Mouse (Mus musculus): ENCODE data around the gene Rplp0. TPM values are rescaled to one million over a fixed set of nuclear protein-coding genes. Genes with fewer than 3 reads are reported as not detected.

The Rplp0 gene
- polyA plus RNA-seq, 1 experiment, result 478 TPM

DNA sequence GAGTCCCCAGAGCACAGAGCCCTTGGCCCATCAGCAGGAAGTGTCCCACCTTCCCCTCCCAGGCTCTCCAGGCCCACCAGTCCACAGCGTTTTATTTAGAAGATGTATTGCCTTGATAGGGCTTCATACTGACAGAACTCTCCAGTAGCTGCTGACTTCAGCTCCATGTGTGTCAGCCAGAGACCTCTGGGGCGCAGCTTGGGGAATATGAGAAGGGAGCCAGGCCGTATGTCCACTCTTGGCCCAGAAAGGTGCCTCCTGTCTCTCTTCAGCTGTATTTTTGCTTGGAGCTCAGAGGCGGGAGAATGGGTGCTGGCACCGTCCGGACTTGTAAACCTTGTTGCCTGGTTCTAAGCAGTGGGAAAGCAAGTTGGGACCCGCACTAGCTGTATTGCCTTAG is 11.8 kb upstream of the Rplp0 start:
- Histone ChIP-seq H3K4me1 (ENCODE audit: control insufficient read depth, insufficient read depth, low read length) (peaks cover 73% of the 10 kb centered on the region), H3K27ac (ENCODE audit: insufficient read depth, low read length) (peak overlapping the region; percentile 57), H3K27me3 (ENCODE audit: control insufficient read depth, insufficient read depth, low read length) (no peaks in the 10 kb centered on the region), H3K4me3 (replicated peaks; ENCODE audit: insufficient read depth, low read depth, low read length) (no peak overlapping the region)
- TF ChIP-seq POLR2A (IDR thresholded peaks at IDR 0.05; ENCODE audit: borderline replicate concordance, insufficient read depth, low read length) (no peak), CTCF (IDR thresholded peaks at IDR 0.05; ENCODE audit: borderline replicate concordance, insufficient read depth, low read depth, low read length) (no peak)
- WGBS, result 13% methylated on average over 7 of the region's 7 CpGs
- DNase-seq, result peak; percentile 72 to 79

DNA sequence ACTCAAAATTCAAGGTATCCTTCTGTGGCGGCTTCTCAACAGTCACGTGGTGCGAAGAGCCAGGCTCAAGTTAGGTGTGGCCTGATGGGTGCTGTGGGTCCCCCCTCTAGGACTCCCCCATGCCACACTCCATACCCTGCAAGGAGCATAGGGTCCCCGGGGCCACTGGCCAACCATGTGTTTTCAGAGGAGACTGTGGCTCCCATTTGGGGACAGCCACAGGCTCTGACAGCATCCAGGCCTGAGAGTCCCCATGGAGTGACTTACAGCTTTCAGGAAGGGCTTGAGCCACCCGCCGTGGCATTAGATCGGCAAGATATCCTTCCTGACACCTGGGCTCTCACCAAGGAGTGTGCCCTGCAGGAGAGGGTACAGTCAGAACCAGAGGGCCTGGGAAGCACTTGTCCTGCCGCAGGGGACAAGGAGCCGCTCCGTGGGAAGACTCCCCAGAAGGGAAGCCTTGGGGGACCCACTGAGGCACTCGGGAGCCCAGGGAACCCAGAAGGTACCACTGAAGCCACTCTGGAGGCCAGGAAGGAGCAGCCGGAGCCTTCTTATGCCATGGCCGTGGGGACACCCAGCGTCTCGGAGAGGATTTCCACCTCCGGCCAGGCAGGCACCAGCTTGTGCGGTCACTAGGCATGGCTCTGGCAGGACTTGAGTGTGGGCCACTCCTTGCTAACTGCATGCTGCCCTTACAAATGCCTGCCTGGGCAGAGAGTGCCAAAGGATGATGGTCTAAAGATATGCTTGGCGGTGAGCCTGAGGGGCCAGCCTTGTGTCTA is 10.6 kb upstream of the Rplp0 start:
- no peak for TF ChIP-seq POLR2A (IDR thresholded peaks at IDR 0.05; ENCODE audit: borderline replicate concordance, insufficient read depth, low read length)

DNA sequence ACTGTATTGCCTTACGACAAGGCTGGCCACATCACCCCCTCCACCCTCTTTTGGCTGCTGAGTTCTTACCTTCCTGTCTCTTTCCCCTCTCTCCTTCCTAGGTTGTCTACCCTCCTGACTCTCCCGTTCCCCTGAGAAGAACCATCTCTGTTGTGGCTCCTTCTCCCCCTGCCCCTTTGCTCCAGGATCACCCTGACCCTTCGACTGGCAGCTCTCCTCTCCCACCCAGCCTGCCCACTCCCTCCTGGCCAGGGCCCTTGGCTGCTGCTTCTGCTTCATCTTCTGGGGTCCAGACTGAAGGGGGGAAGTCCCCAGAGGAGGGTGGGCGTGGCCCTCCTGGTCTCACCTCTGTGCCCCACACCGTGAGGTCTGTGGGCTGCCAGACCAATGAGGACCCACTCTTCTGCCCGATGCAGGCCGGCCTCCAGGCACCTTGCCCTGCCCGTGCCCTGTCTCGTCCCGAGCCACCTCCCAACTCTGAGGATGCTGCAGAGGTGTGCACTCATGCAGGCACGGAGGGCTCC is 8.7 kb upstream of the Rplp0 start:
- no peak for TF ChIP-seq CTCF (IDR thresholded peaks at IDR 0.05; ENCODE audit: borderline replicate concordance, insufficient read depth, low read depth, low read length)
- no peak for TF ChIP-seq POLR2A (IDR thresholded peaks at IDR 0.05; ENCODE audit: borderline replicate concordance, insufficient read depth, low read length)
- Histone ChIP-seq H3K27ac (ENCODE audit: insufficient read depth, low read length) (no peak overlapping the region), H3K27me3 (ENCODE audit: control insufficient read depth, insufficient read depth, low read length) (no peaks in the 10 kb centered on the region), H3K4me3 (replicated peaks; ENCODE audit: insufficient read depth, low read depth, low read length) (no peak overlapping the region), H3K4me1 (ENCODE audit: control insufficient read depth, insufficient read depth, low read length) (peaks cover 44% of the 10 kb centered on the region)
- no peak for DNase-seq
- 79% methylated on average over 11 of the region's 11 CpGs for WGBS

More for the DNA sequence above, 10.6 kb upstream of the Rplp0 start:
- Histone ChIP-seq H3K27me3 (ENCODE audit: control insufficient read depth, insufficient read depth, low read length) (no peaks in the 10 kb centered on the region), H3K27ac (ENCODE audit: insufficient read depth, low read length) (peak overlapping the region; percentile 54), H3K4me3 (replicated peaks; ENCODE audit: insufficient read depth, low read depth, low read length) (no peak overlapping the region), H3K4me1 (ENCODE audit: control insufficient read depth, insufficient read depth, low read length) (peaks cover 61% of the 10 kb centered on the region)
- 51% methylated on average over 18 of the region's 18 CpGs for WGBS
- DNase-seq, result peak; percentile 56 to 58

DNA sequence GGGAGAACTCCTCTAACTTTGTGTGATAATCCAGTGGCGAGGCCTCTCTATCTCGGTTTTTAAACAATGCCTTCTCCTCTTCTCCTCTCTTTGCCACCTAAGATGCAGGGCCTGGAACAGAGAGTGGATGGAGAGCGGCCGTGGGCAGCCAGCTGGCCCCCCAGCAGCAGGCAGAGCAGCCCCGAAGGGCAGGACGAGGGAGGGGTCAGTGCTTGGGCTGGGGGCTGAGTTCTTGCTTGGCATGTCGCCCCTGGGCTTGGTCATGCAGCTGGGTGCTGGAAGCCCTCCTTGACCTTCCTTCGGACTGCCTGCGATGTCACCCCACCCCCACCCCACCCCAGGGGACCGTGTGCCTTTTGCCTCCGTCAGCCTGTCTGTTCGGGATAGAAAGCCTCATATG is 7.9 kb upstream of the Rplp0 start:
- TF ChIP-seq CTCF (IDR thresholded peaks at IDR 0.05; ENCODE audit: borderline replicate concordance, insufficient read depth, low read depth, low read length), result no peak
- no peak for TF ChIP-seq POLR2A (IDR thresholded peaks at IDR 0.05; ENCODE audit: borderline replicate concordance, insufficient read depth, low read length)
- Histone ChIP-seq H3K27ac (ENCODE audit: insufficient read depth, low read length) (no peak overlapping the region), H3K4me1 (ENCODE audit: control insufficient read depth, insufficient read depth, low read length) (peaks cover 37% of the 10 kb centered on the region), H3K27me3 (ENCODE audit: control insufficient read depth, insufficient read depth, low read length) (no peaks in the 10 kb centered on the region), H3K4me3 (replicated peaks; ENCODE audit: insufficient read depth, low read depth, low read length) (no peak overlapping the region)
- DNase-seq, result no peak
- 71% methylated on average over 12 of the region's 12 CpGs for WGBS

DNA sequence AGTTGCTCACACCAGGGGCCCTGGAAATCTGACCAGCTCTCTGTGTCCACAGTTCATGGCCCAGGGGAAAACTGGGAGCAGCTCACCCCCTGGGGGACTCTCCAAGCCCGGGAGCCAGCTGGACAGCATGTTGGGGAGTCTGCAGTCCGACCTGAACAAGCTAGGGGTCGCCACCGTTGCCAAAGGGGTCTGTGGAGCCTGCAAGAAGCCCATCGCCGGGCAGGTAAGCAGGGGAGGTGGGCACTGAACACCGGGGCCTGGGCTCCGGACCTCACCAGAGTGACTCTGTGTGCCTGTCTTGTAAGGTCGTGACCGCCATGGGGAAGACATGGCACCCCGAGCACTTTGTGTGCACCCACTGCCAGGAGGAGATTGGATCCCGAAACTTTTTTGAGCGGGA is 7.5 kb upstream of the Rplp0 start:
- 80% methylated on average over 13 of the region's 13 CpGs for WGBS
- no peaks in the 10 kb centered on the region for H3K27me3 ChIP-seq (ENCODE audit: control insufficient read depth, insufficient read depth, low read length)
- H3K4me1 ChIP-seq (ENCODE audit: control insufficient read depth, insufficient read depth, low read length), result peaks cover 32% of the 10 kb centered on the region
- no peak overlapping the region for H3K4me3 ChIP-seq (replicated peaks; ENCODE audit: insufficient read depth, low read depth, low read length)
- TF ChIP-seq POLR2A (IDR thresholded peaks at IDR 0.05; ENCODE audit: borderline replicate concordance, insufficient read depth, low read length) (no peak), CTCF (IDR thresholded peaks at IDR 0.05; ENCODE audit: borderline replicate concordance, insufficient read depth, low read depth, low read length) (no peak)
- DNase-seq, result no peak
- no peak overlapping the region for H3K27ac ChIP-seq (ENCODE audit: insufficient read depth, low read length)

DNA sequence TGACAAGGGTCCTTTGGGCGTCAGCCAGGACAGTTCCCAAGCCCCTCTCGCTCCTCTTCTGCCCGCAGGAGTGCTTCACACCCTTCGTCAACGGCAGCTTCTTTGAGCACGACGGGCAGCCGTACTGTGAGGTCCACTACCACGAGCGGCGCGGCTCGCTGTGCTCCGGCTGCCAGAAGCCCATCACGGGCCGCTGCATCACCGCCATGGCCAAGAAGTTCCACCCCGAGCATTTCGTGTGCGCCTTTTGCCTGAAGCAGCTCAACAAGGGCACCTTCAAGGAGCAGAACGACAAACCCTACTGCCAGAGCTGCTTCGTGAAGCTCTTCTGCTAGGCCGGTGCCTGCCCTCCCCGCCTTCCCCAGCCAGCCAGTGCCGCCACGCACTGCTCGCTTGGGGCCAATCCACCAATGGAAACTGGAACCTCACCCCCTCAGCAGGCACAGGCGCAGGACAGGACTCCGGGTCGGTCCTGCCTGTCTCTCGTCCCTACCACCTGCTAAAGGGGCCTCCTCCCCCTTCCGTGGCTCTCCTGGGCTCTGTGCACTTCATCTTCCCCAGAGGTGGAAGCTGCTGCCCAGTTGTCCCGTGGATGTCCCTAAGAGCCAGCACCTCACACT is 5.4 kb upstream of the Rplp0 start:
- TF ChIP-seq POLR2A (IDR thresholded peaks at IDR 0.05; ENCODE audit: borderline replicate concordance, insufficient read depth, low read length) (no peak), CTCF (IDR thresholded peaks at IDR 0.05; ENCODE audit: borderline replicate concordance, insufficient read depth, low read depth, low read length) (no peak)

DNA sequence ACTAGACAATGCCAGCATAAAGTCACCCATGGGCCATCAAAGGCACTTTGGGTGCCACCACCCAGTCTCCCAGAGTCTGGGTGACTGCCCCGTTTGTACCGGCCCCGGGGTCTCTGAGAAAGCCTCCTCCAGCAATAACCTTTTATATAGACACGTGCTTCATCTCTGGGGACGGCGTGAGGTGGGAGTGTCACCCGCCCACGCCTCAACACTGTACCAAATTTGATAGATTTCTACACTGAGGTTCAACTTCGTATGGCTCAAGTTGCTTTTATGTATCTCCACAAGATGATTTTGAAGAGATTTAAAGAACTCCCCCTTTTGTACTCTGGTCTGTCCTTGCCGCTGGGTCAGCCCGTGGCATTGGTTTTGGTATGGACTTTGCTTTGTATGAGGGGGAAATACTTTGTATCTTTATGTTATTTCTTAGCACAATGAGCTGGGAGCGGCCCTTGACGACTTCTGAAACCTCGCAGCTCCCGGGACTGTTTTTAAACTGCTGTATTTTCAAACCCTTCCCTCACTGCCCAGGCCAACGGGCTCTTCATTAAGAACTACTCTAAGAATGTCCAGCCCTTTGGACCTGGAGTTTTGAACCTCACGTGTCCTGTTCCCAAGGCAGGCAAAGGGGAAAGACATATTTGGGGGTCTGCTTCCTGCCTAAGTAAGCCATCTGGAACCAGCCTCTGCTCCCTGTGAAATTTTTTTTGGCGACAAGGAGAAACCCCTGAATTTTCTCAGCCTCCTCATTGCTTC is 4.6 kb upstream of the Rplp0 start:
- no peak for DNase-seq
- no peak overlapping the region for H3K27ac ChIP-seq (ENCODE audit: insufficient read depth, low read length)
- no peak overlapping the region for H3K4me3 ChIP-seq (replicated peaks; ENCODE audit: insufficient read depth, low read depth, low read length)
- H3K4me1 ChIP-seq (ENCODE audit: control insufficient read depth, insufficient read depth, low read length), result peaks cover 5% of the 10 kb centered on the region; the same call in 1 of the 2 replicates
- no peaks in the 10 kb centered on the region for H3K27me3 ChIP-seq (ENCODE audit: control insufficient read depth, insufficient read depth, low read length)
- WGBS, result 93% methylated on average over 18 of the region's 18 CpGs
- TF ChIP-seq POLR2A (IDR thresholded peaks at IDR 0.05; ENCODE audit: borderline replicate concordance, insufficient read depth, low read length) (no peak), CTCF (IDR thresholded peaks at IDR 0.05; ENCODE audit: borderline replicate concordance, insufficient read depth, low read depth, low read length) (no peak)

More for the DNA sequence above, 5.4 kb upstream of the Rplp0 start:
- no peaks in the 10 kb centered on the region for H3K27me3 ChIP-seq (ENCODE audit: control insufficient read depth, insufficient read depth, low read length)
- 59% methylated on average over 33 of the region's 33 CpGs for WGBS
- no peak overlapping the region for H3K4me3 ChIP-seq (replicated peaks; ENCODE audit: insufficient read depth, low read depth, low read length)
- no peak overlapping the region for H3K27ac ChIP-seq (ENCODE audit: insufficient read depth, low read length)
- no peak for DNase-seq
- peaks cover 11% of the 10 kb centered on the region for H3K4me1 ChIP-seq (ENCODE audit: control insufficient read depth, insufficient read depth, low read length)
